Mouse (Mus musculus) heart, adult 2 months (tissue): Measurements from ENCODE around the gene Slc35c2.

Experiments
- CTCF ChIP-seq: fragments of 200-600 bp; IDR thresholded peaks from 2 replicates; pipeline ENCODE4 v1.8.1; 2022; ENCODE audit warnings: antibody characterized with exemption, mild to moderate bottlenecking, moderate library complexity
- EP300 ChIP-seq: fragments of 200-500 bp; IDR thresholded peaks from 2 replicates; pipeline ENCODE4 v1.6.1; 2011; ENCODE audit warnings: low read depth, low read length, control low read depth; ENCODE audit not compliant: insufficient read depth
- POLR2A ChIP-seq: fragments of 200-500 bp; IDR thresholded peaks from 2 replicates; pipeline ENCODE4 v1.6.1; 2011; ENCODE audit warnings: mild to moderate bottlenecking, low read depth, low read length, control low read depth; ENCODE audit not compliant: insufficient read depth

DNA sequence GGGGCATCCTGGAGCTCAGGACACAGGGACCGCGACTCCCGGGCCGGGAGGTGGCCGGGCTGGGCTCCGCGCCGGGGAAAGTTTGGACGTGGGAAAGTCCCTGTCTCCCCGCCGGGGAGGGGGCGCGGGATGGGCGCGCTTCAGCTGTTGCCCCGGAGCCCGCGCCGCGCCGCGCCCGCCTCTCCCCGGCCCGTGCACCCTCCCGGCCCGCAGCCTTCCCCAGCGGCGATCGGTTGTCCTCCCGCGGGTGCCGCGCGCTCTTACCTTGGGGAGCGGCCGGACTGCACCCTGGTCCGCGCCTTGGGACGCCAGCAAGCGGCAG lies 53.4 kb downstream of the Slc35c2 start:
- TF ChIP-seq EP300 (no peak), CTCF (no peak), POLR2A (no peak)
